Comparison of ENCODE assay signal across 8 mouse cellular contexts in the genomic region with DNA sequence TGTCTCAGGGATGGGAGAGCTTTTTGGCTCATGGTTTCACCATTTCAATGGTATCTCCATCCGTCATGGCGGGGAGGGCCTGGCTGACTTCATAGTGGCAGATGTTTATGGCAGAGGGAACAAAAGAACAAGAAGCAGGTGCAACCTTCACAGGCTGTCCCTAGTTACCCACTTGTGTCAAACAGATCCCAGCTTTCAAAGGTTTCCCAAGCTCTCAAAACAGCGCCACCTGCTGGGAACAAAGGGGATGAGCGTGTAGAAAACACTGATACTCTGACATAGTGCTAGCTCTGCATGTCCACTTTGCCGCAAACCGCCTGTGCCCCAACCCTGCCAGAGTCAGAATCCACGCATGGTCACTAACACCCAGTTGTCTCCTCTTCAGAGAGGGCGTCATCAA.
A peak's percentile ranks its signal among the peaks of the same experiment; 100 is the strongest.
DNase-seq lines count a peak whose midpoint lies in the region; TF ChIP-seq lines count a peak whose summit lies in the region.

No protein-coding gene starts in this region.

- no peaks in the 10 kb centered on the region for H3K36me3 ChIP-seq in splenic B cell, adult 2 months (ENCODE audit: control insufficient read depth, insufficient read depth, low read length, poor library complexity, severe bottlenecking)

- TF ChIP-seq CTCF in left cerebral cortex, adult 2 months (IDR thresholded peaks at IDR 0.05), result peak; percentile 68

- no peak overlapping the region for H3K4me3 ChIP-seq in left cerebral cortex, adult 2 months

- no peaks in the 10 kb centered on the region for H3K27me3 ChIP-seq in splenic B cell, adult 2 months (ENCODE audit: control insufficient read depth, insufficient read depth, low read length, poor library complexity, severe bottlenecking)

- H3K27ac ChIP-seq in left cerebral cortex, adult 2 months, result no peak overlapping the region

- intact Hi-C loops in left cerebral cortex, adult 2 months (cut with DNase I), result loop anchor here (10.0 kb wide), 1 partner anchor 768 kb away; the partner anchor contains the start of gene Mn1

- peak; percentile 48 to 72 for DNase-seq in cerebellum, postnatal 14 days
- DNase-seq in cerebellum, adult 11-12 months, result no peak
- peak; percentile 14 to 32 for DNase-seq in left cerebral cortex, adult 2 months (ENCODE audit: extremely low spot score in 1 of 2, low spot score in 2 of 2)
- no peak for DNase-seq in left cerebral cortex, adult 8-10 months (ENCODE audit: low spot score in 2 of 2)
- peak; percentile 12 for DNase-seq in adipocyte (ENCODE audit: low spot score)
- peak; percentile 44 to 55 for DNase-seq in layer of hippocampus, postnatal 10 days (ENCODE audit: low spot score in 2 of 2)
- peak; percentile 20 for DNase-seq in splenic B cell, adult 2 months (ENCODE audit: low read depth, low spot score)
- no peak for DNase-seq in urinary bladder, adult 18-20 months (ENCODE audit: low spot score in 2 of 2)

Comparison
In these comparisons a context has a peak if more than half of its experiments do, and no peak if none do; other contexts are left out.
1. DNase-seq: peak in cerebellum, postnatal 14 days (2 of 2), left cerebral cortex, adult 2 months (2 of 2), adipocyte (single experiment), layer of hippocampus, postnatal 10 days (2 of 2) and splenic B cell, adult 2 months (single experiment); none in cerebellum, adult 11-12 months (single experiment), left cerebral cortex, adult 8-10 months (0 of 2) and urinary bladder, adult 18-20 months (0 of 2).